Mouse (Mus musculus) neural tube, embryonic 15.5 days (tissue): ENCODE data around the gene Limk2. TPM values are rescaled to one million over a fixed set of nuclear protein-coding genes. Genes with fewer than 3 reads are reported as not detected.
A peak's percentile ranks its signal among the peaks of the same experiment; 100 is the strongest.

Experiments used
- ATAC-seq: fragments of 200-750 bp; cut with Nextera tagmentation; 2 replicates; pipeline ENCODE4 v1.8.0; 2017; ENCODE audit warnings: mild to moderate bottlenecking, moderate TSS enrichment, moderate library complexity; ENCODE audit not compliant: low FRiP score
- H3K27ac ChIP-seq: fragments of 300-500 bp; sonication (generic); replicated peaks from 2 replicates; pipeline ENCODE4 v1.5.1; 2015; ENCODE audit warnings: mild to moderate bottlenecking, inconsistent platforms
- H3K27me3 ChIP-seq: fragments of 300-500 bp; sonication (generic); replicated peaks from 2 replicates; pipeline ENCODE4 v1.6.1; 2015; ENCODE audit warnings: inconsistent platforms
- H3K36me3 ChIP-seq: fragments of 300-500 bp; sonication (generic); 2 replicates; pipeline ENCODE4 v1.6.1; 2015; ENCODE audit warnings: inconsistent platforms
- H3K4me1 ChIP-seq: fragments of 300-500 bp; sonication (generic); 2 replicates; pipeline ENCODE4 v1.6.1; 2015; ENCODE audit warnings: inconsistent platforms
- H3K4me2 ChIP-seq: fragments of 300-500 bp; sonication (generic); 2 replicates; pipeline ENCODE4 v1.6.1; 2015; ENCODE audit warnings: inconsistent platforms, mild to moderate bottlenecking, moderate library complexity
- H3K4me3 ChIP-seq: fragments of 300-500 bp; sonication (generic); replicated peaks from 2 replicates; pipeline ENCODE4 v1.5.1; 2015; ENCODE audit warnings: mild to moderate bottlenecking, inconsistent platforms
- H3K9ac ChIP-seq: fragments of 300-500 bp; sonication (generic); replicated peaks from 2 replicates; pipeline ENCODE4 v1.6.1; 2015; ENCODE audit warnings: mild to moderate bottlenecking, inconsistent platforms
- H3K9me3 ChIP-seq: fragments of 300-500 bp; sonication (generic); replicated peaks from 2 replicates; pipeline ENCODE4 v1.6.1; 2016; ENCODE audit warnings: inconsistent platforms
- WGBS: fragments of 180-500 bp; shearing (Covaris S2); methylation state at CpG from one replicate; pipeline ENCODE4 v1.1.7; 2015; ENCODE audit warnings: mixed read lengths; 5-methylcytosine and 5-hydroxymethylcytosine counted together
- polyA plus RNA-seq: library from polyadenylated mRNA; unstranded; fragments of >200 nt; fragmentation: Nextera tagmentation; extraction: Ambion mirVana; gene quantifications from 2 replicates; pipeline ENCODE4 v1.2.1, GENCODE M21; 2015

Gene Limk2
- polyA plus RNA-seq, 1 experiment from 2014 or later, result 158 TPM

- Histone ChIP-seq H3K4me3 (peak overlapping the region; percentile 73), H3K36me3 (no peaks in the 10 kb centered on the region), H3K9me3 (no peaks in the 10 kb centered on the region), H3K4me1 (peaks cover 18% of the 10 kb centered on the region), H3K27ac (peak overlapping the region; percentile 68), H3K4me2 (peak overlapping the region; percentile 87), H3K27me3 (no peaks in the 10 kb centered on the region), H3K9ac (peak overlapping the region; percentile 69)
- peak; percentile 29; the same call in 1 of the 2 replicates for ATAC-seq
- WGBS, result 5% methylated on average over 34 of the region's 34 CpGs
These were observed 625 bp downstream of the Limk2 start for GRCm38 (mm10) chr11:3408131-3408996.

GRCm38 (mm10) chr11:3404287-3405047 lies 4.5 kb downstream of the Limk2 start:
- Histone ChIP-seq H3K27ac (no peak overlapping the region), H3K9me3 (no peaks in the 10 kb centered on the region), H3K9ac (no peak overlapping the region), H3K27me3 (no peaks in the 10 kb centered on the region), H3K4me1 (peaks cover 16% of the 10 kb centered on the region), H3K4me2 (no peak overlapping the region), H3K36me3 (no peaks in the 10 kb centered on the region), H3K4me3 (no peak overlapping the region)
- no peak for ATAC-seq
- WGBS, result 90% methylated on average over 7 of the region's 7 CpGs

- Histone ChIP-seq H3K36me3 (no peaks in the 10 kb centered on the region), H3K9ac (no peak overlapping the region), H3K4me2 (no peak overlapping the region), H3K4me1 (peaks cover 4% of the 10 kb centered on the region), H3K27ac (no peak overlapping the region), H3K27me3 (no peaks in the 10 kb centered on the region), H3K9me3 (no peaks in the 10 kb centered on the region), H3K4me3 (no peak overlapping the region)
- no peak for ATAC-seq
- WGBS, result 92% methylated on average over 3 of the region's 3 CpGs
These were observed 6.0 kb downstream of the Limk2 start for GRCm38 (mm10) chr11:3403024-3403423.

- Histone ChIP-seq H3K4me2 (no peak overlapping the region), H3K27ac (no peak overlapping the region), H3K36me3 (no peaks in the 10 kb centered on the region), H3K4me3 (no peak overlapping the region), H3K9me3 (no peaks in the 10 kb centered on the region), H3K4me1 (peaks cover 10% of the 10 kb centered on the region; the same call in 1 of the 2 replicates), H3K27me3 (no peaks in the 10 kb centered on the region), H3K9ac (no peak overlapping the region)
- ATAC-seq, result no peak
- 32% methylated on average over 1 of the region's 1 CpGs for WGBS
These were observed 10.7 kb downstream of the Limk2 start for GRCm38 (mm10) chr11:3398318-3398717.

GRCm38 (mm10) chr11:3396562-3396961 lies 12.4 kb downstream of the Limk2 start:
- Histone ChIP-seq H3K4me2 (no peak overlapping the region), H3K36me3 (no peaks in the 10 kb centered on the region), H3K9ac (no peak overlapping the region), H3K4me1 (peaks cover 10% of the 10 kb centered on the region; the same call in 1 of the 2 replicates), H3K27me3 (no peaks in the 10 kb centered on the region), H3K4me3 (no peak overlapping the region), H3K27ac (peak overlapping the region; percentile 66), H3K9me3 (no peaks in the 10 kb centered on the region)
- WGBS, result 22% methylated on average over 8 of the region's 8 CpGs
- ATAC-seq, result peak; percentile 71; the same call in 1 of the 2 replicates

GRCm38 (mm10) chr11:3396091-3396490 lies 12.9 kb downstream of the Limk2 start:
- no peaks in the 10 kb centered on the region for H3K9me3 ChIP-seq
- no peaks in the 10 kb centered on the region for H3K27me3 ChIP-seq
- H3K36me3 ChIP-seq, result no peaks in the 10 kb centered on the region
- H3K4me2 ChIP-seq, result no peak overlapping the region
- no peak overlapping the region for H3K4me3 ChIP-seq
- peak overlapping the region; percentile 49 for H3K27ac ChIP-seq
- 25% methylated on average over 3 of the region's 3 CpGs for WGBS
- peaks cover 10% of the 10 kb centered on the region; the same call in 1 of the 2 replicates for H3K4me1 ChIP-seq
- ATAC-seq, result peak; percentile 67
- no peak overlapping the region for H3K9ac ChIP-seq

GRCm38 (mm10) chr11:3394520-3394919 lies 14.5 kb downstream of the Limk2 start:
- 45% methylated on average over 5 of the region's 5 CpGs for WGBS
- H3K9me3 ChIP-seq, result no peaks in the 10 kb centered on the region
- no peak overlapping the region for H3K4me2 ChIP-seq
- no peak overlapping the region for H3K9ac ChIP-seq
- H3K4me3 ChIP-seq, result no peak overlapping the region
- H3K36me3 ChIP-seq, result no peaks in the 10 kb centered on the region
- peak overlapping the region; percentile 33; the same call in 1 of the 2 replicates for H3K27ac ChIP-seq
- H3K4me1 ChIP-seq, result peaks cover 10% of the 10 kb centered on the region; the same call in 1 of the 2 replicates
- no peak for ATAC-seq
- H3K27me3 ChIP-seq, result no peaks in the 10 kb centered on the region

GRCm38 (mm10) chr11:3392526-3392925 lies 16.5 kb downstream of the Limk2 start:
- H3K36me3 ChIP-seq, result no peaks in the 10 kb centered on the region
- WGBS, result 87% methylated on average over 8 of the region's 8 CpGs
- no peaks in the 10 kb centered on the region for H3K27me3 ChIP-seq
- ATAC-seq, result no peak
- peaks cover 10% of the 10 kb centered on the region; the same call in 1 of the 2 replicates for H3K4me1 ChIP-seq
- H3K4me2 ChIP-seq, result no peak overlapping the region
- no peak overlapping the region for H3K4me3 ChIP-seq
- H3K9ac ChIP-seq, result no peak overlapping the region
- no peak overlapping the region for H3K27ac ChIP-seq
- no peaks in the 10 kb centered on the region for H3K9me3 ChIP-seq

- WGBS, result 94% methylated on average over 5 of the region's 5 CpGs
- Histone ChIP-seq H3K9me3 (no peaks in the 10 kb centered on the region), H3K4me1 (peaks cover 3% of the 10 kb centered on the region; the same call in 1 of the 2 replicates), H3K27ac (no peak overlapping the region), H3K27me3 (no peaks in the 10 kb centered on the region), H3K4me2 (no peak overlapping the region), H3K4me3 (no peak overlapping the region), H3K9ac (no peak overlapping the region), H3K36me3 (no peaks in the 10 kb centered on the region)
- ATAC-seq, result no peak
These were observed 18.2 kb downstream of the Limk2 start for GRCm38 (mm10) chr11:3390789-3391188.

- Histone ChIP-seq H3K9ac (no peak overlapping the region), H3K36me3 (no peaks in the 10 kb centered on the region), H3K4me2 (no peak overlapping the region), H3K4me3 (no peak overlapping the region), H3K9me3 (no peaks in the 10 kb centered on the region), H3K27ac (no peak overlapping the region), H3K27me3 (no peaks in the 10 kb centered on the region), H3K4me1 (peaks cover 3% of the 10 kb centered on the region; the same call in 1 of the 2 replicates)
- ATAC-seq, result no peak
- 69% methylated on average over 5 of the region's 5 CpGs for WGBS
These were observed 19.0 kb downstream of the Limk2 start for GRCm38 (mm10) chr11:3389996-3390395.

- whole genome bisulfite sequencing, result 83% methylated on average over 6 of the region's 6 CpGs
- no peaks in the 10 kb centered on the region for H3K27me3 ChIP-seq
- H3K4me2 ChIP-seq, result no peak overlapping the region
- ATAC-seq, result no peak
- no peaks in the 10 kb centered on the region for H3K9me3 ChIP-seq
- no peak overlapping the region for H3K4me3 ChIP-seq
- no peak overlapping the region for H3K9ac ChIP-seq
- H3K36me3 ChIP-seq, result no peaks in the 10 kb centered on the region; the same call in 1 of the 2 replicates
- peaks cover 6% of the 10 kb centered on the region; the same call in 1 of the 2 replicates for H3K4me1 ChIP-seq
- H3K27ac ChIP-seq, result no peak overlapping the region
These were observed 21.4 kb downstream of the Limk2 start for GRCm38 (mm10) chr11:3387482-3388196.
